In the genomic region with DNA sequence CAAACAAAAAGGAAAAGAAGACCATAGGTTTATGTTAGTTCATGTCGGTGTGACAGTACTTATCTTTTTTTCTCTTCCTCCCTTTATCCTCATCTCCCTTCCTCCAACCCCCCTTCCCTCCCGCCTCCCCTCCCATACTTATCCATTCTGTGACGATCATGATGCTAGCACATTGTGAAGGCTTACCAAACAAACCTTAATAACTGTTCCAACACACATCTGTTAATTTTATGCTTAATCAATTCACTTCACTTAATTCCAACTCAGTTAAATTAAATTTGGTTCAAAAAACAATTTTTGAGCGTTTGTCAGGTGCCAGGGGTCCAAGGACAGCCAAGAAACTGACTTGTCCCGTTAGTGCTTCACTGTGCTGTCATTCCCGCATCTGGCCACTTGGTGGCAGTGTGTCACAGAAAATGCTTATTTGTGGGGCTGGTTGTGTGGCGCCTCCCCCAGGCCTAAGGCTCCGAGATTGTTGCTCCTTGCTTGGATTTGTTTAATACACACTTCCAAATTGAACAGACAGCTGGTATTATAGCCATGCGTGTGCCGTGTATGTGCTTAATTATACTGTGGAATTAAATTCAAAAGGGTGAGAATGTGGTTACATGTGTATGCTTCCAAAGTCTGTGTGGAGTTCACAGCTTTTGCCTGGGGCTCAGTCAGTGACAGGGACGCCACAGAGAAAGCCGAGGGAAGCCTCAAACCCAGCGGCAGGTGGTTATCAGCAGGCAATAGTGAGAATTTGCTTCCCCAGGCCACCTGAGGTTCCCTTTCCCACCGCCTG, we compare ENCODE assay signal across 8 mouse cellular contexts.
A peak's percentile ranks its signal among the peaks of the same experiment; 100 is the strongest.
DNase-seq lines count a peak whose midpoint lies in the region; ATAC-seq and TF ChIP-seq lines count a peak whose summit lies in the region.

No protein-coding gene starts in this region.

- H3K36me3 ChIP-seq in embryonic facial prominence, embryonic 12.5 days: no peaks in the 10 kb centered on the region
- no peaks in the 10 kb centered on the region for H3K36me3 ChIP-seq in limb, embryonic 10.5 days
- no peaks in the 10 kb centered on the region for H3K36me3 ChIP-seq in midbrain, embryonic 13.5 days
- H3K36me3 ChIP-seq in small intestine, adult 2 months (ENCODE audit: control insufficient read depth, insufficient read depth, low read length): no peaks in the 10 kb centered on the region

- H3K4me3 ChIP-seq in embryonic facial prominence, embryonic 12.5 days: peak overlapping the region; percentile 7; the same call in 1 of the 2 replicates
- peak overlapping the region; percentile 30; the same call in 1 of the 2 replicates for H3K4me3 ChIP-seq in limb, embryonic 10.5 days
- H3K4me3 ChIP-seq in midbrain, embryonic 13.5 days (replicated peaks): no peak overlapping the region
- no peak overlapping the region for H3K4me3 ChIP-seq in small intestine, adult 2 months (ENCODE audit: low read depth, low read length)

- 11% methylated on average over 14 of the region's 14 CpGs for WGBS in embryonic facial prominence, embryonic 12.5 days
- 16% methylated on average over 14 of the region's 14 CpGs for WGBS in limb, embryonic 10.5 days
- 10% methylated on average over 14 of the region's 14 CpGs for WGBS in midbrain, embryonic 13.5 days
- 11% methylated on average over 14 of the region's 14 CpGs for WGBS in small intestine, adult 2 months

- no peaks in the 10 kb centered on the region for H3K9me3 ChIP-seq in embryonic facial prominence, embryonic 12.5 days
- H3K9me3 ChIP-seq in limb, embryonic 10.5 days (replicated peaks): no peaks in the 10 kb centered on the region
- H3K9me3 ChIP-seq in midbrain, embryonic 13.5 days: no peaks in the 10 kb centered on the region

- H3K4me1 ChIP-seq in embryonic facial prominence, embryonic 12.5 days: peaks cover 12% of the 10 kb centered on the region; the same call in 1 of the 2 replicates
- H3K4me1 ChIP-seq in limb, embryonic 10.5 days: peaks cover 15% of the 10 kb centered on the region
- peaks cover 25% of the 10 kb centered on the region for H3K4me1 ChIP-seq in midbrain, embryonic 13.5 days (replicated peaks)
- peaks cover 2% of the 10 kb centered on the region; the same call in 1 of the 2 replicates for H3K4me1 ChIP-seq in small intestine, adult 2 months (ENCODE audit: control insufficient read depth, insufficient read depth, insufficient read length, low read length)

- no peak for TF ChIP-seq POLR2A in small intestine, adult 2 months (IDR thresholded peaks at IDR 0.05; ENCODE audit: low read depth, low read length)

- no peak for ATAC-seq in embryonic facial prominence, embryonic 12.5 days (ENCODE audit: insufficient number of reproducible peaks, insufficient read depth, low FRiP score, low TSS enrichment)
- ATAC-seq in midbrain, embryonic 13.5 days: peak; percentile 85

- no peak overlapping the region for H3K9ac ChIP-seq in embryonic facial prominence, embryonic 12.5 days
- H3K9ac ChIP-seq in midbrain, embryonic 13.5 days (replicated peaks): no peak overlapping the region

- no peak overlapping the region for H3K27ac ChIP-seq in embryonic facial prominence, embryonic 12.5 days
- H3K27ac ChIP-seq in limb, embryonic 10.5 days: peak overlapping the region; percentile 76; the same call in 1 of the 2 replicates
- peak overlapping the region; percentile 51; the same call in 1 of the 2 replicates for H3K27ac ChIP-seq in midbrain, embryonic 13.5 days
- no peak overlapping the region for H3K27ac ChIP-seq in small intestine, adult 2 months (ENCODE audit: insufficient read depth, low read depth, low read length)

- DNase-seq in 3134 (ENCODE audit: extremely low read depth, insufficient read length, low spot score): peak; percentile 54
- peak; percentile 81 for DNase-seq in adrenal gland, postnatal 25 days
- DNase-seq in heart, adult 18-20 months: peak; percentile 84 to 97
- DNase-seq in kidney, adult 18-20 months: peak; percentile 87
- DNase-seq in limb, embryonic 10.5 days (ENCODE audit: low spot score): peak; percentile 90

- H3K27me3 ChIP-seq in embryonic facial prominence, embryonic 12.5 days: no peaks in the 10 kb centered on the region
- no peaks in the 10 kb centered on the region for H3K27me3 ChIP-seq in limb, embryonic 10.5 days (ENCODE audit: low read depth, poor library complexity, severe bottlenecking)
- peaks cover 12% of the 10 kb centered on the region; the same call in 1 of the 2 replicates for H3K27me3 ChIP-seq in midbrain, embryonic 13.5 days
- no peaks in the 10 kb centered on the region for H3K27me3 ChIP-seq in small intestine, adult 2 months (ENCODE audit: control insufficient read depth, insufficient read depth, low read length)

- TF ChIP-seq CTCF in small intestine, adult 2 months (IDR thresholded peaks at IDR 0.05; ENCODE audit: extremely low read depth, insufficient read length, insufficient replicate concordance, low read depth, low read length): peak; percentile 96; the same call in 1 of the 2 replicates

- peak overlapping the region; percentile 38 for H3K4me2 ChIP-seq in embryonic facial prominence, embryonic 12.5 days (replicated peaks)
- peak overlapping the region; percentile 21 for H3K4me2 ChIP-seq in midbrain, embryonic 13.5 days (replicated peaks)

Comparison
In these comparisons a context has a peak if more than half of its experiments do, and no peak if none do; other contexts are left out.
1. H3K27ac ChIP-seq: peak in limb, embryonic 10.5 days (single experiment) and midbrain, embryonic 13.5 days (single experiment); none in embryonic facial prominence, embryonic 12.5 days (single experiment) and small intestine, adult 2 months (single experiment).
2. H3K4me3 ChIP-seq: peak in embryonic facial prominence, embryonic 12.5 days (single experiment) and limb, embryonic 10.5 days (single experiment); none in midbrain, embryonic 13.5 days (single experiment) and small intestine, adult 2 months (single experiment).
3. Peak in every context shown above with its lines, with median percentiles within 50 percentile points of each other: DNase-seq.